Mouse (Mus musculus): ENCODE data around the gene Scfd2.

- TF ChIP-seq CTCF (IDR thresholded peaks at IDR 0.05; ENCODE audit: insufficient read depth, low read length) (no peak), POLR2A (IDR thresholded peaks at IDR 0.05; ENCODE audit: borderline replicate concordance, extremely low read depth, low read depth, low read length) (no peak)
Measured at GRCm38 (mm10) chr5:74447517-74448334, 83.8 kb downstream of the Scfd2 start.
